Mouse (Mus musculus) thymus, adult 2 months (tissue): ENCODE data around the gene Yap1. TPM values are rescaled to one million over a fixed set of nuclear protein-coding genes. Genes with fewer than 3 reads are reported as not detected.

Experiments
- DNase-seq: peaks from one replicate; pipeline ENCODE4 v3.0.0; 2021
- H3K27ac ChIP-seq: fragments of 200-500 bp; 2 replicates; pipeline ENCODE4 v1.5.1; 2012; ENCODE audit warnings: low read length, control low read depth; ENCODE audit not compliant: control insufficient read depth, insufficient read depth
- H3K27me3 ChIP-seq: fragments of 200-500 bp; 2 replicates; pipeline ENCODE4 v1.6.1; 2012; ENCODE audit warnings: mild to moderate bottlenecking, low read length, moderate library complexity, mixed read lengths; ENCODE audit not compliant: control insufficient read depth, insufficient read depth
- H3K36me3 ChIP-seq: fragments of 200-500 bp; 2 replicates; pipeline ENCODE4 v1.6.1; 2012; ENCODE audit warnings: mild to moderate bottlenecking, low read length, moderate library complexity; ENCODE audit not compliant: control insufficient read depth, insufficient read depth
- H3K4me1 ChIP-seq: fragments of 200-500 bp; replicated peaks from 2 replicates; pipeline ENCODE4 v1.6.1; 2012; ENCODE audit warnings: low read length; ENCODE audit not compliant: control insufficient read depth, insufficient read depth
- H3K4me3 ChIP-seq: fragments of 200-500 bp; 2 replicates; pipeline ENCODE4 v1.5.1; 2012; ENCODE audit warnings: mild to moderate bottlenecking, low read length, control low read depth, moderate library complexity; ENCODE audit not compliant: control insufficient read depth, insufficient read depth
- CTCF ChIP-seq: fragments of 200-500 bp; IDR thresholded peaks from 2 replicates; pipeline ENCODE4 v1.5.1; 2012; ENCODE audit warnings: mild to moderate bottlenecking, control low read depth, low read length, moderate library complexity, borderline replicate concordance; ENCODE audit not compliant: control insufficient read depth, poor library complexity, insufficient read depth; ENCODE audit errors: extremely low read depth
- POLR2A ChIP-seq: fragments of 200-500 bp; IDR thresholded peaks from 2 replicates; pipeline ENCODE4 v1.6.1; 2012; ENCODE audit warnings: mild to moderate bottlenecking, low read length, control low read depth, moderate library complexity; ENCODE audit not compliant: control insufficient read depth, poor library complexity, insufficient read depth; ENCODE audit errors: extremely low read depth
- WGBS: fragments of 180-500 bp; shearing (Covaris S2); methylation state at CpG from one replicate; pipeline ENCODE4 v1.1.7; 2018; 5-methylcytosine and 5-hydroxymethylcytosine counted together
- polyA plus RNA-seq: library from polyadenylated mRNA; depleted of rRNA; stranded (reverse); fragments of >200 nt; gene quantifications from 2 replicates; pipeline ENCODE4 v1.2.3, GENCODE M21; 2012; rRNA removed

The Yap1 gene
- polyA plus RNA-seq, 1 experiment, result 14.4 TPM

DNA sequence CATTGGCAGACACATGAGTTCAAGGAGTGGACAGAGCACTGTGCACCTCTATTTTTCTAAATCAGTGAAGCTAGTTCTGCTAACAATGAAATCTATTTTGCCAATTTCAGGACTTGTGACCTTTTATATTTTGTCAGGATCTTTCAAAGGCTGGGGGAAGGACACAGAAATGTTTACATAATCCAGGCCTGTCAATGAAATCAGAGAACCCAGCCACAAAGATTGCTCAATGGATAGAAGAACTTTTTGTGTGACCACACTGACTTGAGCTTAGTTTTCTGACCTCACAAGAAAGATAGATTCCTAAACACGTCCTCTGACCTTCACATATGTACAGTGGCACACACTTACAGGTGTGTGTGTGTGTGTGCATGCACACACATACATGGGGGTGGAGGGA lies 113.2 kb downstream of the Yap1 start:
- DNase-seq, result no peak
- Histone ChIP-seq H3K36me3 (no peaks in the 10 kb centered on the region), H3K27me3 (no peaks in the 10 kb centered on the region), H3K4me3 (no peak overlapping the region), H3K4me1 (no peaks in the 10 kb centered on the region), H3K27ac (no peak overlapping the region)
- TF ChIP-seq CTCF (no peak), POLR2A (no peak)
- WGBS, result 89% methylated on average over 1 of the region's 1 CpGs

DNA sequence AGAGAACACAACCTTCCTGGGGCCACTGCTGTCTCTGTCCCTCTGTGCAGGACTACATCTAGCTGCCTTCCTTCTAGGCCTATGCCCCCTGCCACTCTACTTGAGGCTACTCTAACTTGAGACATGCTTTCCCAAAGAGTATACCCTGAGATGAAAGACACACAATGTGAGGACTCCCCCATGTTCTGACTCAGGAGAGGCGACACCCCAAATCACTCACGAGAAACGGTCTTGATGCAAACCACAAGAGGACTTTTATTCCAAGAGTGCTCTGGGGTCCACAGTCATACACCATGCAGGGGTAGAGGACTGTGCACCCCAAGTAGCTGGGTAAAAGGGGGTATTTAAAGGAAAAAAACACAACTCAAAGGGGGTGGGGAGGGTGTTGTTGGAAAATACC lies 120.0 kb downstream of the Yap1 start:
- no peak overlapping the region for H3K4me3 ChIP-seq
- no peaks in the 10 kb centered on the region for H3K4me1 ChIP-seq
- TF ChIP-seq POLR2A, result no peak
- no peak for TF ChIP-seq CTCF
- 97% methylated on average over 3 of the region's 3 CpGs for WGBS
- H3K27me3 ChIP-seq, result no peaks in the 10 kb centered on the region
- H3K36me3 ChIP-seq, result no peaks in the 10 kb centered on the region
- no peak for DNase-seq
- no peak overlapping the region for H3K27ac ChIP-seq

DNA sequence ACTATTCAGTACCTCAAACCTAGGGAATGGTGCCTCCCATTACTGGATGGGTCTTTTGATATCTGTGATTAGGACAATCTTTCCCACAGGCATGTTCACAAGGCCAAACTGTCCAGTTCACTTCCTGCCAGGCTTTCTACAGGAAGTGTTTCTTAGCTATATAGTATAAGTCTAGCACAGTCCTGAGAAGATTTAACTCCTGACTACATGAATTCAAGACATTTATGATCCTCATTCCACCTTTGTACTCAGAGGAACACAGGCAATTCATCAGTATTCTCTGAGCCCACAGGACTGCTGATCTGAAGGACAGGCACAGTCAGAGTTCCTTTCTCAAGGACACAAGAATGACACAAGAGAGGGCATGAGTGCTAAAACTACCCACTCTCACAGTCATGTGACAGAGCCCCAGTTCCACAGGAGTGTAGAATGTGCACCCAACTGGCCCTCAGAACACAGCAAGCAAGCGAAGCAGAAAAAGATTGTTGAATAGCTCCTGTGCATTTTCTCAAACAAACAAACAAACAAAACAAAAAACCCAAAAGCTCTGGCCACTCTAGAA lies 122.0 kb downstream of the Yap1 start:
- H3K4me1 ChIP-seq, result no peaks in the 10 kb centered on the region
- H3K27ac ChIP-seq, result no peak overlapping the region
- TF ChIP-seq CTCF, result no peak
- no peak for TF ChIP-seq POLR2A
- H3K27me3 ChIP-seq, result no peaks in the 10 kb centered on the region
- no peak overlapping the region for H3K4me3 ChIP-seq
- no peaks in the 10 kb centered on the region for H3K36me3 ChIP-seq
- 100% methylated on average over 1 of the region's 1 CpGs for WGBS
- DNase-seq, result no peak

Other genes with a start within 250 kb of the Yap1 start
- 123 and 128 TPM in 2 replicates for gene Tmem123, start 240.6 kb downstream of the Yap1 start, polyA plus RNA-seq
- 43.5 and 43.6 TPM in 2 replicates for gene Birc2, start 167.5 kb downstream of the Yap1 start, polyA plus RNA-seq
- gene Birc3, start 131.4 kb downstream of the Yap1 start, polyA plus RNA-seq, result 30.7 and 33.5 TPM in 2 replicates
- gene Cfap300, start 38.2 kb upstream of the Yap1 start, polyA plus RNA-seq, result 0.62 and 0.93 TPM in 2 replicates
- gene Cep126, start 129.7 kb upstream of the Yap1 start, polyA plus RNA-seq, result 0.37 and 0.92 TPM in 2 replicates